Mouse (Mus musculus) spleen, adult 2 months (tissue): ENCODE measurements around the gene Nr2f2. TPM values are rescaled to one million over a fixed set of nuclear protein-coding genes. Genes with fewer than 3 reads are reported as not detected.

ENCODE experiments used
- DNase-seq, 2 experiments: peaks; one replicate each; pipeline versions ENCODE4 v3.0.0 to v3.0.0-alpha.2; 2012 to 2021; ENCODE audit warnings: low spot score in 2 of 2, low read depth in 1 of 2
- H3K27ac ChIP-seq: fragments of 200-500 bp; 2 replicates; pipeline ENCODE4 v1.5.1; 2012; ENCODE audit warnings: low read length, inconsistent platforms; ENCODE audit not compliant: insufficient read depth
- H3K27me3 ChIP-seq: fragments of 200-500 bp; 2 replicates; pipeline ENCODE4 v1.6.1; 2012; ENCODE audit warnings: mild to moderate bottlenecking, moderate library complexity, low read length, inconsistent platforms; ENCODE audit not compliant: control insufficient read depth, insufficient read depth
- H3K36me3 ChIP-seq: fragments of 200-500 bp; 2 replicates; pipeline ENCODE4 v1.6.1; 2012; ENCODE audit warnings: mild to moderate bottlenecking, low read length, inconsistent platforms; ENCODE audit not compliant: control insufficient read depth, insufficient read depth
- H3K4me1 ChIP-seq: fragments of 200-500 bp; 2 replicates; pipeline ENCODE4 v1.6.1; 2011; ENCODE audit warnings: inconsistent platforms; ENCODE audit not compliant: control insufficient read depth, insufficient read depth, insufficient read length
- H3K4me3 ChIP-seq: fragments of 200-500 bp; 2 replicates; pipeline ENCODE4 v1.5.1; 2011; ENCODE audit warnings: mild to moderate bottlenecking, inconsistent platforms; ENCODE audit not compliant: insufficient read depth, insufficient read length; ENCODE audit errors: extremely low read depth
- CTCF ChIP-seq: fragments of 200-500 bp; IDR thresholded peaks from 2 replicates; pipeline ENCODE4 v1.5.1; 2011; ENCODE audit warnings: mild to moderate bottlenecking, inconsistent platforms; ENCODE audit not compliant: insufficient read depth, insufficient read length, insufficient replicate concordance; ENCODE audit errors: extremely low read depth
- POLR2A ChIP-seq: fragments of 200-500 bp; IDR thresholded peaks from 2 replicates; pipeline ENCODE4 v1.6.1; 2011; ENCODE audit warnings: low read depth, low read length, inconsistent platforms
- WGBS: fragments of 180-500 bp; shearing (Covaris S2); methylation state at CpG from one replicate; pipeline ENCODE4 v1.1.7; 2018; 5-methylcytosine and 5-hydroxymethylcytosine counted together
- polyA plus RNA-seq: library from polyadenylated mRNA; depleted of rRNA; stranded (reverse); fragments of >200 nt; gene quantifications from 2 replicates; pipeline ENCODE4 v1.2.3, GENCODE M21; 2012

Nr2f2 gene
- polyA plus RNA-seq, 1 experiment, result 84.6 TPM

- peak overlapping the region; percentile 16 for H3K4me3 ChIP-seq
- no peak for TF ChIP-seq CTCF
- no peak for TF ChIP-seq POLR2A
- no peaks in the 10 kb centered on the region for H3K36me3 ChIP-seq
- WGBS, result 35% methylated on average over 5 of the region's 5 CpGs
- no peak for DNase-seq
- no peaks in the 10 kb centered on the region for H3K4me1 ChIP-seq
- H3K27me3 ChIP-seq, result peaks cover 11% of the 10 kb centered on the region
- H3K27ac ChIP-seq, result peak overlapping the region; percentile 22; the same call in 1 of the 2 replicates
Observed at GRCm38 (mm10) chr7:70355691-70356568, 10.6 kb downstream of the Nr2f2 start.

- 31% methylated on average over 2 of the region's 2 CpGs for WGBS
- no peaks in the 10 kb centered on the region for H3K36me3 ChIP-seq
- H3K27me3 ChIP-seq, result peaks cover 13% of the 10 kb centered on the region
- no peak for TF ChIP-seq CTCF
- no peak for TF ChIP-seq POLR2A
- no peaks in the 10 kb centered on the region for H3K4me1 ChIP-seq
- H3K27ac ChIP-seq, result peak overlapping the region; percentile 29; the same call in 1 of the 2 replicates
- no peak for DNase-seq
- peak overlapping the region; percentile 8; the same call in 1 of the 2 replicates for H3K4me3 ChIP-seq
Observed at GRCm38 (mm10) chr7:70355357-70355620, 11.2 kb downstream of the Nr2f2 start.

GRCm38 (mm10) chr7:70354606-70355356 lies 11.8 kb downstream of the Nr2f2 start:
- Histone ChIP-seq H3K27ac (peak overlapping the region; percentile 54; the same call in 1 of the 2 replicates), H3K4me1 (no peaks in the 10 kb centered on the region), H3K4me3 (peak overlapping the region; percentile 51), H3K27me3 (peaks cover 8% of the 10 kb centered on the region), H3K36me3 (no peaks in the 10 kb centered on the region)
- WGBS, result 15% methylated on average over 14 of the region's 14 CpGs
- no peak for TF ChIP-seq POLR2A
- no peak for TF ChIP-seq CTCF
- no peak for DNase-seq

DNA sequence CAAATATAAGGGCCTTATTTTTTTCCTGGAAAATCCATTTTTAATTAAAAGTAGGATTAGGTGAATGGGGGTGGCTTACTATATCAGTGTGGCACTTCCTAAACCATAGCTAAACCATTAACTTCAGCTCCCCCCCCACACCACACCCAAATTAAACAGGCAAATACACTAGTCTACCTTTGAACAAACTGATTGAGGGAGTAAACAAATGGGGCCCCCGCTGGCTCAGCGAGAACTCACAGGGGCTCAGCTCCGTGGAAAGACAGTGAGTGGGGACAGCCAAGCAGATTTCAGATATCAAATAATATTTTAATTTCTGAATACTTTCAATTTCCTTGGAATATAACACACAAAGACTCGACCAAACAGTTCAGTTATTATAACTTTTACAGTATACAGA lies 13.4 kb downstream of the Nr2f2 start:
- Histone ChIP-seq H3K36me3 (no peaks in the 10 kb centered on the region), H3K27ac (no peak overlapping the region), H3K4me3 (no peak overlapping the region), H3K4me1 (no peaks in the 10 kb centered on the region), H3K27me3 (peaks cover 10% of the 10 kb centered on the region)
- DNase-seq, result no peak
- TF ChIP-seq POLR2A, result no peak
- TF ChIP-seq CTCF, result no peak
- 31% methylated on average over 4 of the region's 4 CpGs for WGBS

- H3K4me1 ChIP-seq, result no peaks in the 10 kb centered on the region
- no peak for TF ChIP-seq CTCF
- H3K4me3 ChIP-seq, result no peak overlapping the region
- 25% methylated on average over 3 of the region's 3 CpGs for WGBS
- H3K27ac ChIP-seq, result no peak overlapping the region
- H3K36me3 ChIP-seq, result no peaks in the 10 kb centered on the region
- H3K27me3 ChIP-seq, result peaks cover 8% of the 10 kb centered on the region
- no peak for DNase-seq
Observed at GRCm38 (mm10) chr7:70352617-70353016, 13.9 kb downstream of the Nr2f2 start.

- TF ChIP-seq CTCF (no peak), POLR2A (no peak)
- Histone ChIP-seq H3K4me3 (peak overlapping the region; percentile 18; the same call in 1 of the 2 replicates), H3K27me3 (peaks cover 8% of the 10 kb centered on the region), H3K4me1 (no peaks in the 10 kb centered on the region), H3K36me3 (no peaks in the 10 kb centered on the region), H3K27ac (no peak overlapping the region)
- DNase-seq, result no peak
- 18% methylated on average over 1 of the region's 1 CpGs for WGBS
Observed at GRCm38 (mm10) chr7:70351981-70352560, 14.5 kb downstream of the Nr2f2 start.
